Mouse (Mus musculus): ENCODE data around the gene Abcf2.

DNA sequence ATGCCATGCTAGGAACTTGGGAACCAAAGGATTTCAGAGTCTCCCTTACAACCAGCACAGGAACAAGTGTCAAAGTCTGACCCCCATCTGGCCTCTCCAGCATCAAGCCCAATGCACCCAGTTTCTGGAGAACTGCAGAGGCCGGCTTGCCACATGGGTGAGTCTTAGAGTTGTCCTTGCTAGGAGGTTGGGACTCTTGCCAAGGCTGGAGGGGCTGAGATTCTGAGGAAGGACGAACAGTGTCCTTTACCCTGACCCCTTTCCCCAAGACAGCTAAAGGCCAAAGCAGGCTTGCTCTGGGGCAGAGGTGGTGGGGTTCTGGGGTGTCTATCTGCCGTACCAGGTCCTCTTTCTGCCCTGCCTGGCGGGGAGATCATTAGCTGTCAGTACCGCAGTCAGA, 40.8 kb downstream of the Abcf2 start:
- no peak for TF ChIP-seq CTCF (IDR thresholded peaks at IDR 0.05; ENCODE audit: low read depth, low read length)
- TF ChIP-seq POLR2A (IDR thresholded peaks at IDR 0.05; ENCODE audit: extremely low read depth, insufficient read depth, low read length): no peak
